Mouse (Mus musculus) heart, embryonic 11.5 days (tissue): ENCODE results near the gene Iqsec1. TPM values are rescaled to one million over a fixed set of nuclear protein-coding genes. Genes with fewer than 3 reads are reported as not detected.

Experiments used
- ATAC-seq: fragments of 200-750 bp; cut with Nextera tagmentation; replicated peaks from 2 replicates; pipeline ENCODE4 v1.8.0; 2017; ENCODE audit warnings: moderate library complexity; ENCODE audit not compliant: insufficient number of reproducible peaks, low FRiP score, low TSS enrichment
- H3K27ac ChIP-seq: fragments of 300-500 bp; sonication (generic); 2 replicates; pipeline ENCODE4 v1.5.1; 2014; ENCODE audit warnings: mild to moderate bottlenecking, low read depth, low read length
- H3K27me3 ChIP-seq: fragments of 300-500 bp; sonication (generic); 2 replicates; pipeline ENCODE4 v1.6.1; 2014; ENCODE audit warnings: mild to moderate bottlenecking, low read length, mixed read lengths; ENCODE audit not compliant: control insufficient read depth, insufficient read depth
- H3K36me3 ChIP-seq: fragments of 300-500 bp; sonication (generic); 2 replicates; pipeline ENCODE4 v1.6.1; 2014; ENCODE audit warnings: mild to moderate bottlenecking, low read length, moderate library complexity, mixed read lengths; ENCODE audit not compliant: control insufficient read depth, insufficient read depth
- H3K4me1 ChIP-seq: fragments of 300-500 bp; sonication (generic); 2 replicates; pipeline ENCODE4 v1.6.1; 2014; ENCODE audit warnings: low read length; ENCODE audit not compliant: control insufficient read depth, insufficient read depth
- H3K4me2 ChIP-seq: fragments of 300-500 bp; sonication (generic); 2 replicates; pipeline ENCODE4 v1.6.1; 2014; ENCODE audit warnings: mild to moderate bottlenecking, moderate library complexity
- H3K4me3 ChIP-seq: fragments of 300-500 bp; sonication (generic); 2 replicates; pipeline ENCODE4 v1.5.1; 2014; ENCODE audit warnings: low read depth, low read length
- H3K9ac ChIP-seq: fragments of 300-500 bp; sonication (generic); 2 replicates; pipeline ENCODE4 v1.6.1; 2014; ENCODE audit warnings: mild to moderate bottlenecking, low read depth, low read length, moderate library complexity
- H3K9me3 ChIP-seq: fragments of 300-500 bp; sonication (generic); replicated peaks from 2 replicates; pipeline ENCODE4 v1.6.1; 2016; ENCODE audit warnings: low read length; ENCODE audit not compliant: control insufficient read depth
- WGBS: fragments of 180-500 bp; shearing (Covaris S2); extraction: QIAGEN DNeasy Blood & Tissue Kit; methylation state at CpG from one replicate; pipeline ENCODE4 v1.1.7; 2014; ENCODE audit not compliant: insufficient replicate concordance; 5-methylcytosine and 5-hydroxymethylcytosine counted together
- polyA plus RNA-seq: library from polyadenylated mRNA; unstranded; fragments of >200 nt; fragmentation: Nextera tagmentation; extraction: Ambion mirVana; gene quantifications from 2 replicates; pipeline ENCODE4 v1.2.1, GENCODE M21; 2014

Iqsec1 gene
- polyA plus RNA-seq, 1 experiment from 2014 or later = 18.1 TPM

- ATAC-seq = no peak
- peaks cover 43% of the 10 kb centered on the region for H3K4me1 ChIP-seq
- 32% methylated on average over 4 of the region's 4 CpGs for WGBS
- H3K36me3 ChIP-seq = no peaks in the 10 kb centered on the region
- H3K9me3 ChIP-seq = no peaks in the 10 kb centered on the region
- peak overlapping the region; percentile 87 for H3K9ac ChIP-seq
- peak overlapping the region; percentile 96 for H3K4me2 ChIP-seq
- peak overlapping the region; percentile 74 for H3K27ac ChIP-seq
- peaks cover 3% of the 10 kb centered on the region; the same call in 1 of the 2 replicates for H3K27me3 ChIP-seq
- H3K4me3 ChIP-seq = peak overlapping the region; percentile 83
Observed at GRCm38 (mm10) chr6:90735396-90736036, 253.0 kb downstream of the Iqsec1 start.

DNA sequence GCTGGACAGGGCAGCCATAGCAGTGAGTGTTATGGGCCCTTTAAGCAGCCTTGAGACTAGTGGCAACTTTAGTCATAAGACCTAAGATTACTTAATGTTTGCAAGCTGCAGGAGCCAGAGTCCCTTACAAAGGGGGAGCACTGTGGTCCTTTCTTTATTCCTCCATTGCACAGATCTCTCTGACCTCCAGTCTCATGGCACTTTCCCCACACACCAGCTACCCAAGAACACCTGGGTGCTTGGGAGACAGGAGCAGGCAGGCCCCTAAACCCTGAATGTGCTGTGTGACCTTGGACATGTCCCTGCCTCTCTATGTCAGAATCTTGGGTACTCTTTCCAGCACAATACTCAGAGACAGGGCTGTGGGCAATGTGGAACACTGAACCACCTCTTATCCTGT lies 253.7 kb downstream of the Iqsec1 start:
- Histone ChIP-seq H3K4me1 (peaks cover 49% of the 10 kb centered on the region), H3K27me3 (peaks cover 3% of the 10 kb centered on the region; the same call in 1 of the 2 replicates), H3K9me3 (no peaks in the 10 kb centered on the region), H3K27ac (no peak overlapping the region), H3K9ac (no peak overlapping the region), H3K36me3 (no peaks in the 10 kb centered on the region), H3K4me3 (no peak overlapping the region), H3K4me2 (no peak overlapping the region)
- no peak for ATAC-seq

GRCm38 (mm10) chr6:90731327-90731726 lies 257.2 kb downstream of the Iqsec1 start:
- 17% methylated on average over 4 of the region's 4 CpGs for WGBS
- Histone ChIP-seq H3K9me3 (no peaks in the 10 kb centered on the region), H3K4me1 (peaks cover 58% of the 10 kb centered on the region), H3K36me3 (no peaks in the 10 kb centered on the region), H3K4me3 (no peak overlapping the region), H3K27me3 (peaks cover 3% of the 10 kb centered on the region; the same call in 1 of the 2 replicates), H3K27ac (no peak overlapping the region), H3K4me2 (no peak overlapping the region), H3K9ac (peak overlapping the region; percentile 29; the same call in 1 of the 2 replicates)
- ATAC-seq = no peak; the same call in 1 of the 2 replicates

- Histone ChIP-seq H3K4me1 (peaks cover 52% of the 10 kb centered on the region), H3K9ac (no peak overlapping the region), H3K4me2 (no peak overlapping the region), H3K9me3 (no peaks in the 10 kb centered on the region), H3K36me3 (no peaks in the 10 kb centered on the region), H3K4me3 (no peak overlapping the region), H3K27ac (no peak overlapping the region), H3K27me3 (no peaks in the 10 kb centered on the region)
- no peak for ATAC-seq
- WGBS = 56% methylated on average over 5 of the region's 5 CpGs
Observed at GRCm38 (mm10) chr6:90729829-90730228, 258.7 kb downstream of the Iqsec1 start.

DNA sequence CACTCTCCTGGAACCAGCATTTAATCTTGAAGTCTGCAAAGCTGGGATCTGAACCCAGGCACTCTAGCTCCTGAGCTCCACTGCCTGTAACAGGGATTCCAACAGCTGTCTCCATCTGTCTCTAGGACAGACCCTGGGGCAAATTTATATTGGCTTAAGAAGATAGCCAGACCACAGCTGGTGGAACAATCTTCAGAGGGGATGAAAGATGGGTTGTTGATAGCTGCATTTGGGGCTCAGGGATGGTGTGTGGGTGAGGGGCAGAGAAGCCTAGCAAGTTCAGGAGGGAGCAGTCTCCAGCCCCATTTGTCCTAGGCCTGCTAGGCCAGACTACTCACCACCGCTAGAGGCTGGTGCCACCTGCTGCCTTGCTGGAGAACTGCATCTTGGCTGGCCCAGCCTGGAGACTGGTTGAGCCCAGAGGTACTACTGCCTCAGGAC lies 260.0 kb downstream of the Iqsec1 start:
- peak overlapping the region; percentile 3; the same call in 1 of the 2 replicates for H3K9ac ChIP-seq
- H3K4me3 ChIP-seq = no peak overlapping the region
- peaks cover 47% of the 10 kb centered on the region for H3K4me1 ChIP-seq
- H3K27ac ChIP-seq = no peak overlapping the region
- H3K36me3 ChIP-seq = no peaks in the 10 kb centered on the region
- WGBS = 8% methylated on average over 1 of the region's 1 CpGs
- H3K27me3 ChIP-seq = no peaks in the 10 kb centered on the region
- no peak overlapping the region for H3K4me2 ChIP-seq
- peak; percentile 61 for ATAC-seq
- H3K9me3 ChIP-seq = no peaks in the 10 kb centered on the region

DNA sequence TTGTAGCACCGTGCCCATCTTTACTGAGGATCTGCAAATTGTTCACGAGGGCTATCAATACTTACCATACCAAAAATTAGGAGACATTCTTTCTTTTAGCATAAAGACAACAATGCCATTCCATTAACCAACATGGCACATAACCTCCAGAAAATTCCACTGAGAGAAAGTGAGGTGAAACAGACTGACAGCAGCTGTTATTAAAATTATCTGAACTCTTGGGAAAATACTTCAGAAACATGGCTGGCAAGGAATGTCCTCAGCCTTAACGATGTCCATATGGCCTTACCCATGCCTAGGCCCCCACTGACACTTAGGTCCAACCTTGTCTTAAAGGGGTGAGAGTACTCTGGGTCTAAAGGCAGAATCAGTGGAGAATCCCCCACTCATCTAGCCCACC lies 260.7 kb downstream of the Iqsec1 start:
- Histone ChIP-seq H3K4me3 (no peak overlapping the region), H3K4me1 (peaks cover 47% of the 10 kb centered on the region), H3K27ac (no peak overlapping the region), H3K9ac (no peak overlapping the region), H3K36me3 (no peaks in the 10 kb centered on the region), H3K9me3 (no peaks in the 10 kb centered on the region), H3K27me3 (no peaks in the 10 kb centered on the region), H3K4me2 (no peak overlapping the region)
- ATAC-seq = no peak
- 72% methylated on average over 3 of the region's 3 CpGs for WGBS

GRCm38 (mm10) chr6:90726711-90727122 lies 261.8 kb downstream of the Iqsec1 start:
- no peak overlapping the region for H3K4me2 ChIP-seq
- no peak for ATAC-seq
- no peak overlapping the region for H3K4me3 ChIP-seq
- H3K36me3 ChIP-seq = no peaks in the 10 kb centered on the region
- no peaks in the 10 kb centered on the region for H3K9me3 ChIP-seq
- H3K9ac ChIP-seq = no peak overlapping the region
- 69% methylated on average over 2 of the region's 2 CpGs for WGBS
- H3K4me1 ChIP-seq = peaks cover 41% of the 10 kb centered on the region
- H3K27me3 ChIP-seq = no peaks in the 10 kb centered on the region
- H3K27ac ChIP-seq = no peak overlapping the region

GRCm38 (mm10) chr6:90725526-90725925 lies 263.0 kb downstream of the Iqsec1 start:
- Histone ChIP-seq H3K36me3 (no peaks in the 10 kb centered on the region), H3K27ac (no peak overlapping the region), H3K27me3 (no peaks in the 10 kb centered on the region), H3K4me2 (no peak overlapping the region), H3K9me3 (no peaks in the 10 kb centered on the region), H3K4me3 (no peak overlapping the region), H3K9ac (no peak overlapping the region), H3K4me1 (peaks cover 29% of the 10 kb centered on the region)
- ATAC-seq = no peak
- 52% methylated on average over 1 of the region's 1 CpGs for whole genome bisulfite sequencing

GRCm38 (mm10) chr6:90722993-90723392 lies 265.5 kb downstream of the Iqsec1 start:
- WGBS = 79% methylated on average over 3 of the region's 3 CpGs
- Histone ChIP-seq H3K4me3 (no peak overlapping the region), H3K27me3 (no peaks in the 10 kb centered on the region), H3K9me3 (no peaks in the 10 kb centered on the region), H3K36me3 (no peaks in the 10 kb centered on the region), H3K27ac (no peak overlapping the region), H3K4me2 (no peak overlapping the region), H3K4me1 (peaks cover 16% of the 10 kb centered on the region), H3K9ac (no peak overlapping the region)
- ATAC-seq = no peak
